18 mouse cellular contexts compared by ENCODE assay signal in the genomic region with DNA sequence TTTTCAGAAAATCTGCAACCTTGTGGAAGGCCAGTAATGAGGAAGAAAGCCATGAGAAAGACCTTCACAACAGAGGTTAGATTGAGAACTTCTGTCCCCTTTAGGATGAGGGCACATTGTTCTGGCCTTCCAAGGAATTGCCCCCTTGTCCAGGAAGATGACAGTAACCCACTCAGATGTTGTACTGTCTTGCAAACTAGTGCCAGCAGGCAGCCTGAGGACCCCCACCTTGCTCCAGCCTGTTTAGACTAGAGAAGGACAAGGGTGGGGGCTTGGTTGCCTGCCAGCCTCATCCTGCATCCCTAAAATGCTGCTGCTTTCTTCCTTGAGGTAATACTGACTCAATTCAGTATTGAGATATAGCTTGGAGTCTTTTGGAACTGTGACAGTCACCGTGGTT.
"Had no signal": no experiment of that assay in that cellular context is flagged by ENCODE, and none has a peak within 500 bp of the region (broad histone marks: within the 10 kb centered on the region; RNA-seq: fewer than 3 reads in every experiment).

No protein-coding gene starts in this region.

- DNase-seq: kidney, adult 8-10 months; kidney, postnatal 10 days; kidney, postnatal 36 days; layer of hippocampus, postnatal 36 days; liver, postnatal 0 days; lung, embryonic 14.5 days; right cerebral cortex, adult 18-20 months; right cerebral cortex, postnatal 14 days; right cerebral cortex, postnatal 4 days; thymus, adult 18-20 months; thymus, postnatal 4 days had no signal

- H3K4me3 ChIP-seq: kidney, embryonic 15.5 days; left cerebral cortex, adult 2 months; midbrain, embryonic 13.5 days; stomach, embryonic 15.5 days had no signal

- H3K4me2 ChIP-seq: kidney, embryonic 15.5 days; lung, embryonic 14.5 days; midbrain, embryonic 13.5 days; stomach, embryonic 15.5 days had no signal

- H3K9me3 ChIP-seq: kidney, embryonic 15.5 days; midbrain, embryonic 13.5 days; stomach, embryonic 15.5 days had no signal

- H3K4me1 ChIP-seq: kidney, embryonic 15.5 days; midbrain, embryonic 13.5 days; stomach, embryonic 15.5 days had no signal

- H3K9ac ChIP-seq: kidney, embryonic 15.5 days; liver, embryonic 14.5 days; liver, postnatal 0 days; lung, embryonic 14.5 days; midbrain, embryonic 13.5 days; stomach, embryonic 15.5 days had no signal

- H3K27me3 ChIP-seq: kidney, embryonic 15.5 days; midbrain, embryonic 13.5 days; stomach, embryonic 15.5 days had no signal

- H3K27ac ChIP-seq: kidney, embryonic 15.5 days; left cerebral cortex, adult 2 months; liver, embryonic 14.5 days; macrophage; midbrain, embryonic 13.5 days; stomach, embryonic 15.5 days had no signal

- H3K36me3 ChIP-seq: kidney, embryonic 15.5 days; midbrain, embryonic 13.5 days; stomach, embryonic 15.5 days had no signal

- ATAC-seq: liver, postnatal 0 days; lung, postnatal 0 days; midbrain, embryonic 13.5 days had no signal
